Mouse (Mus musculus): Measurements from ENCODE around the gene Grin1.

GRCm38 (mm10) chr2:25267746-25268309 is 51.2 kb downstream of the Grin1 start:
- TF ChIP-seq CTCF (IDR thresholded peaks at IDR 0.05; ENCODE audit: insufficient read depth, low read length) (no peak), POLR2A (IDR thresholded peaks at IDR 0.05; ENCODE audit: borderline replicate concordance, extremely low read depth, low read depth, low read length) (no peak)

All from lung, adult 2 months (tissue).